Mouse (Mus musculus) ovary, postnatal 14 days (tissue): ENCODE results near the gene Dnajc14.
"Not testable (repeated sequence)": the region's sequence is repeated elsewhere in the genome, so short reads cannot be mapped to it uniquely, and the experiment has no call there.

Source experiments
- DNase-seq: peaks from one replicate; pipeline ENCODE4 v3.0.0; 2022; ENCODE audit warnings: low spot score

Dnajc14 gene

GRCm38 (mm10) chr10:128821358-128822056, 17.6 kb downstream of the Dnajc14 start, which contains the start of gene Ormdl2:
TSS of gene Ormdl2 (minus strand) at chr10:128821645.
- DNase-seq = peak; percentile 99

GRCm38 (mm10) chr10:128822135-128822534, 18.3 kb downstream of the Dnajc14 start:
- DNase-seq = no peak

GRCm38 (mm10) chr10:128823087-128823486, 19.2 kb downstream of the Dnajc14 start:
- DNase-seq = not testable (repeated sequence)

- DNase-seq = no peak
These were observed 20.0 kb downstream of the Dnajc14 start for GRCm38 (mm10) chr10:128823821-128824220.

- no peak for DNase-seq
These were observed 33.5 kb downstream of the Dnajc14 start for GRCm38 (mm10) chr10:128837400-128837799.

- DNase-seq = no peak
These were observed 35.6 kb downstream of the Dnajc14 start for GRCm38 (mm10) chr10:128839434-128839833.

- DNase-seq = no peak
These were observed 36.8 kb downstream of the Dnajc14 start for GRCm38 (mm10) chr10:128840612-128841011.

GRCm38 (mm10) chr10:128843260-128843659, 39.4 kb downstream of the Dnajc14 start:
- no peak for DNase-seq

- no peak for DNase-seq
These were observed 41.7 kb downstream of the Dnajc14 start for GRCm38 (mm10) chr10:128845516-128845915.

- DNase-seq = no peak
These were observed 42.8 kb downstream of the Dnajc14 start for GRCm38 (mm10) chr10:128846664-128847063.

GRCm38 (mm10) chr10:128848426-128848825, 44.6 kb downstream of the Dnajc14 start:
- no peak for DNase-seq

- no peak for DNase-seq
These were observed 46.5 kb downstream of the Dnajc14 start for GRCm38 (mm10) chr10:128850339-128850738.

GRCm38 (mm10) chr10:128861176-128861575, 57.3 kb downstream of the Dnajc14 start:
- DNase-seq = no peak

GRCm38 (mm10) chr10:128866042-128866441, 62.2 kb downstream of the Dnajc14 start:
- DNase-seq = no peak

GRCm38 (mm10) chr10:128866518-128866917, 62.7 kb downstream of the Dnajc14 start:
- DNase-seq = no peak
